Mouse (Mus musculus) WW6 (cell line): ENCODE measurements around the gene Tm2d1.

Experiments used
- DNase-seq: peaks from one replicate; pipeline ENCODE4 v3.0.0-alpha.2; 2013; ENCODE audit warnings: low read depth, low spot score

Gene Tm2d1

GRCm38 (mm10) chr4:98322223-98322622 lies 60.9 kb downstream of the Tm2d1 start:
- DNase-seq = peak; percentile 68

GRCm38 (mm10) chr4:98321371-98322111 lies 61.6 kb downstream of the Tm2d1 start:
- DNase-seq = no peak

GRCm38 (mm10) chr4:98318769-98319168 lies 64.3 kb downstream of the Tm2d1 start:
- no peak for DNase-seq

GRCm38 (mm10) chr4:98317149-98317548 lies 66.0 kb downstream of the Tm2d1 start:
- DNase-seq = no peak
